Mouse (Mus musculus) G1E-ER4 (cell line): ENCODE data around the gene Eif3j1. TPM values are rescaled to one million over a fixed set of nuclear protein-coding genes. Genes with fewer than 3 reads are reported as not detected.

Source experiments
- GATA1 ChIP-seq: IDR thresholded peaks from one replicate; pipeline ENCODE4 v1.8.0; 2012; ENCODE audit warnings: low read length, inconsistent platforms
- polyA plus RNA-seq: library from polyadenylated mRNA; stranded (reverse); fragments of >175 nt; gene quantifications from 2 replicates; pipeline ENCODE4 v1.2.3, GENCODE M21; 2012

The Eif3j1 gene
- 45.1 and 53.2 TPM in 2 replicates for polyA plus RNA-seq

GRCm38 (mm10) chr2:122027862-122028755, at the start of gene Eif3j1:
TSS of gene Eif3j1 (plus strand) at chr2:122028546.
- TF ChIP-seq GATA1, result no peak

GRCm38 (mm10) chr2:121995738-121996137, 32.6 kb upstream of the Eif3j1 start:
- no peak for TF ChIP-seq GATA1

GRCm38 (mm10) chr2:122008832-122009231, 19.5 kb upstream of the Eif3j1 start:
- TF ChIP-seq GATA1, result no peak

- TF ChIP-seq GATA1, result no peak
Observed at GRCm38 (mm10) chr2:122011441-122011840, 16.9 kb upstream of the Eif3j1 start.

GRCm38 (mm10) chr2:122018705-122019104, 9.6 kb upstream of the Eif3j1 start:
- TF ChIP-seq GATA1, result no peak

- no peak for TF ChIP-seq GATA1
Observed at GRCm38 (mm10) chr2:122022284-122022683, 6.1 kb upstream of the Eif3j1 start.

- no peak for TF ChIP-seq GATA1
Observed at GRCm38 (mm10) chr2:122028756-122029700, 682 bp downstream of the Eif3j1 start.

- no peak for TF ChIP-seq GATA1
Observed at GRCm38 (mm10) chr2:122031970-122032369, 3.6 kb downstream of the Eif3j1 start.

GRCm38 (mm10) chr2:122036064-122036463, 7.7 kb downstream of the Eif3j1 start:
- TF ChIP-seq GATA1, result peak; percentile 70

- no peak for TF ChIP-seq GATA1
Observed at GRCm38 (mm10) chr2:122043926-122044325, 15.6 kb downstream of the Eif3j1 start.

GRCm38 (mm10) chr2:122059365-122060115, 31.2 kb downstream of the Eif3j1 start:
- no peak for TF ChIP-seq GATA1

GRCm38 (mm10) chr2:122065200-122065969, 37.0 kb downstream of the Eif3j1 start:
- no peak for TF ChIP-seq GATA1

- no peak for TF ChIP-seq GATA1
Observed at GRCm38 (mm10) chr2:122066241-122066640, 37.9 kb downstream of the Eif3j1 start.

- TF ChIP-seq GATA1, result no peak
Observed at GRCm38 (mm10) chr2:122069144-122069912, 41.0 kb downstream of the Eif3j1 start.
